Mouse (Mus musculus) heart, postnatal 36 days (tissue): ENCODE measurements around the gene Taar8b. TPM values are rescaled to one million over a fixed set of nuclear protein-coding genes. Genes with fewer than 3 reads are reported as not detected.
"Not testable (repeated sequence)": the region's sequence is repeated elsewhere in the genome, so short reads cannot be mapped to it uniquely, and the experiment has no call there.

Experiments used
- DNase-seq, 2 experiments: peaks; one replicate each; pipeline ENCODE4 v3.0.0; 2021 to 2022
- intact Hi-C: fragments of 180-260 bp; cut with DNase I; formaldehyde crosslinking; loops from one replicate; pipeline ENCODE4 v1.15.1; 2025
- total RNA-seq, 2 experiments: library from RNA; stranded (reverse); gene quantifications; 2 replicates each; pipeline ENCODE4 v1.2.3; 2021

Taar8b gene
- total RNA-seq: not detected

DNA sequence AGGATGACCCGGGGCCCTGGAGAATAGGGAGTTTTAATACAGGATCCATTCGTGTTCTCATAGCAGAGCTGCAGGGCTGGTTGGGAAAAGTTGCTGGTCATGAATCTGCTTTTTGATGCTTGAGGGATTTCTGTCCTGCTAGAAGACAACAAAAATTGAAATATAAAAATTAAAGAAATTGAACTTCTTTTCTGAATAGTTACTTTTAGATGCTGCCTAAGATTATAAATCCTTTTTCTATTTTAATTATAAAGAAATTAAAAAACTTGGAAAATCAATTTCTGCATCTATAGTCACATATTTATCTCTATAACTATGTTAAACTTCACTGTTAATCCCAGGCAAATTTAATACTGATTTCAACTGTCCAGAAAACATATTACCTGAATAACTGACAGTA lies at the start of gene Taar8b:
Gene Taar8b (minus strand): TSS at position 101 of the 400 bp plus-strand sequence.
- DNase-seq: no peak
- intact Hi-C loops: no loop called here

DNA sequence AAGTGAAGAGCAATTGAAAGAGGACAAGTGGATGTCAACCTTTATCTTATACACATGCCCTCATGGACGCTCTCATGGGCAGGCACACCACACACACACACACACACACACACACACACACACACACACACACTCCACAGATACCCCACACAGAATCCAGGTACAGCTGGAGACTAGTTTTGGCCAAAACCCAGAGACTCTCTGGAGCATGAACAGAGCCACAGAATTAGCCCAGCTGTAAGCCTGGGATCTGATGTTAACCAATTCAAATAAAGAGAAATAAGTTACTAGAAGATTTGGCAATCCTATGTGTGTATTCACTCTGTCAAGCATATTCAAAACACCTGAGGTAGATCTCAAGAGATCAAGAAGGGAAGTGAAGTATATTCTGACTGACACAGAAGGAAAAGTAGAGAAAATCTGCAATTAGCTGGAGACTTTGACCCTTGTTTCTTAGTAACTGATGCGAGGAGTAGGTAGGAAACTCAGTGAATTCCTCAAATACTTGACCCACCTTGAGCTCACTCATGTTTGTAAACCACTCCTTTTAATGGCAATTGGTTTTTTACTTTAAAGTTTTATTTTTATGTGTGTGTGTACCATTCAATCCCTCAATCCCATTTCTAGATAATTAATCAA lies 46.6 kb upstream of the Taar8b start:
- intact Hi-C loops: no loop called here
- DNase-seq: no peak

DNA sequence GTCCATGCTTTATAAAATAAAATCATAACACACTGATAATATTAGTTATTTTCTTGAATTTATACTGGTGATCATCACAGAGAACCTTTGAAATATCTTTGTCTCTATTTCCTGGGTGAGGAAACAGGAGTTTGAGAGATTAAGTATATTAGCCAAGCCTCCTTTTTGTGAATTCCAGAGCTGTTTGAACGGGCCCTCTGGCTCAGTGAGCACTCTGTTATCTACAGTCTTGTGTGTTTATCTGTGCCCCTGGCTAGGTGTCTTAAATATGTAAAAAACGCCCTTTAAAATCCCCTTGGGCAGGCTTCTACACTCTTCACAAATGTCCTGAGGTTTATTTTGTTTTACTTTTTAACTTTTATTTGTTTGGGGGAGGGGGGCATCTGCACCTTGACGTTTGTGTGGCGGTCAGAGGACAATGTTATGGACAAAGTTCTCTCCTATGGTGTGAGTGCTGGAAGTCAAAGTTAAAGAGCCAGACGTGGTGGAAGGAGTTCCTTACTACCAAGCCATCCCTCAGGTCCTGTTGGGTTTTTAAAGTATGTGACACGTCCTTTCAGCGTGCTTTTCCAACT lies 42.1 kb upstream of the Taar8b start:
- no peak for DNase-seq
- intact Hi-C loops: no loop called here

DNA sequence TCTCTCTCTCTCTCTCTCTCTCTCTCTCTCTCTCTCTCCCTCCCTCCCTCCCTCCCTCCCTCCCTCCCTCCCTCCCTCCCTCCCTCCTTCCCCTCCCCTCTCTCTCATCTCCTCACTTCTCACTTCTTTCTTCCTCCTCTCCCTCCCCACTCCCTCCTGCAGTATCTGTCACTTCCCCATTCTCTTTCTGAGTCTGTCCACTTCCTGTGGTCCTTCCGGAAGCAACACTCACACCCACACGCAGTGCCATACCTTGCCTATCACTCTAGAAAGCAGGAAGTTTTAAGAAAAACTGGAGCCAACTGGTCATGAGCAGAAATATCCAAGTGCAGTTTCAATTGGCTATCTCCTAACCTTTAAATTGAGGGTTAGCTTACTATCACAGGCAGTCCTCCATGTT lies 41.0 kb upstream of the Taar8b start:
- intact Hi-C loops: no loop called here
- DNase-seq: no peak

DNA sequence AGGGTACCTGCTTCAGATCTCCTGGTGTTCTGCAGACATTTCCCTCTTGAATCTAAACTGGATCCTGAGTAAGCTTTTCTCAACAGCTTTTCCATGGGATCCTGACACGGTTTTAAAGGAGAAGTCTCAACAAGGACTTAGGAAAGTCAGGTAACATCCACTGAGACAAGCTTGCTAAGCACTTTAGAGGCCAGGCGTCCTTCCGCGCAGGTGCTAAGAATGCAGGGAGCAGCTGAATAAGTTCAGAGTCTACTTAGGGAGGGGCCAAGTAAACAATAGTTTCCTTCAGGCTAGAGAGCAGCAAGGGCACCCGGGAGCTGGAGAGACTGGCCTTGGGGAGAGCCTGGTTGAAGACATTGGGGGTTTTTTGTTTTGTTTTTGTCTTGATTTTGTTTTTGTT lies 40.2 kb upstream of the Taar8b start:
- DNase-seq: no peak
- intact Hi-C loops: loop anchor here (1.0 kb wide), 1 partner anchor 16 kb away; no protein-coding TSS in a partner anchor

DNA sequence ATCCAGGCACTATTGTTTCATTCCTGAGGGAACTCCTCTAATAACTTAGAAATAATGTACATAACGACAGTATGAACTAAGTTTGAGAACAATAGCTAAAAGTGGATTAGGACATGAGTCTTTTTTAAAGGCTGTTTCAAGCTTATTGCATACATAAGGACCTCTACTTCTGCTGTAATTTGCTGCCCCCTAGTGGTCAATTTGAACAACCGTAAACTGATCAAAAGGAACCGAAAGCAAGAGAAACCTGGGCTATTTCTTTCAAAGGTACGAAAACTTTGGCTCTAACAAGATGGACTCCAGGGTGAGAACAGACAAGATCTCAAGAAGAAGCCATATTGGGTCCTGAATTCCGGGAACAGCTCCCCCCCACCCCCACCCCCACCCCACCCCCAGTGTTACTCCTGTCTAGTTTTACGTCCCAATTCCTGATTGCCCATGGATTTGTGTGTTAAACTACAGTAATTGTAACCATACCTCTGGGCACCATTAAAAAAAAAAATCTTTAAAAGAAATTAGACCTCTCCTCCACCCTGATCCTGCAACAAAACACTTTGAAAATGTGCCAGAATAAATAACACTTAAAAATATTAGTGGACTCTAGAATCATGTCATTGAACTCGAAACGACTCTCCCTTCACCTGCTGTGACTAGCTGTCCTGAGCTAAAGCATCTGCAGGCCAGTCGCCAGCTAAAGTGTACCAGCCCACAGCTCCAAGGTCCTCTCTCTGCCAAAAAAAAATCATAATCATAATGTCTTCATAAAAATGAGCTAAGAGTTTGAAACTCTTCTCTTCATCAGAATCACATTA lies 39.6 kb upstream of the Taar8b start:
- DNase-seq: peak; percentile 47 to 48
- intact Hi-C loops: loop anchor here (1.0 to 2.0 kb wide), 3 partner anchors 17 to 317 kb away; no protein-coding TSS in a partner anchor

DNA sequence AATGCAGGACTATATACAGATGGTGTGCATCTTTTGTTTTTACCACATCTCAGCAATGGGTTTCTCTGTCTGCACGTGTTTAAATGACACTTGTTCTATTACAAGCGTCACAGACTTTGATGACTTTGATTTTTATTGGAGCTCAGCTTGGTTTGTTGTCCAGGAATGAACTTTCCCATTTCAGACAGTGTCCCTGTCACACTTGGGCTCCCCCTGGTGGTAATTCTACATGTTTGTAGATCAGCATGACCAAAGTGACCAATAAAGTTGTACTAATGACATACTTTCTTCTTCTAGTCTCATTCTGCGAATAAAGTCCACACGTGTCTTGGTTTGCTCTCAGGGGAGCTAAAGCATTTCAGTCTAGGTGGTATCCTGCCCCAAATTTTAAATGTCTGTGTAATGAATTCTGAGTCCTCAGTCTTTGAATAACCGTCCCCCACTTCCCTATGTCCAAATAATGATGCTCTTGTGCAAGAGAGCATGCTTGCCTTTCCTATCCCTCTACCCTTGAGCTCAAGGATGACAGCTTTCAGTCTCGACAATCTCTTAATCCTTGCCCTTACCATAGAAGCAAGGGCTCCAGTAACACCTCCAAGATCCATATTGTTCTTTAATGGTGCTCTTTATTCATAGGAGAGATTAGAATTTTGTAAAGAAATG lies 19.2 kb upstream of the Taar8b start:
- intact Hi-C loops: loop anchor here (1.0 kb wide), 2 partner anchors 132 to 296 kb away; no protein-coding TSS in a partner anchor
- peak; percentile 17 to 19 for DNase-seq

DNA sequence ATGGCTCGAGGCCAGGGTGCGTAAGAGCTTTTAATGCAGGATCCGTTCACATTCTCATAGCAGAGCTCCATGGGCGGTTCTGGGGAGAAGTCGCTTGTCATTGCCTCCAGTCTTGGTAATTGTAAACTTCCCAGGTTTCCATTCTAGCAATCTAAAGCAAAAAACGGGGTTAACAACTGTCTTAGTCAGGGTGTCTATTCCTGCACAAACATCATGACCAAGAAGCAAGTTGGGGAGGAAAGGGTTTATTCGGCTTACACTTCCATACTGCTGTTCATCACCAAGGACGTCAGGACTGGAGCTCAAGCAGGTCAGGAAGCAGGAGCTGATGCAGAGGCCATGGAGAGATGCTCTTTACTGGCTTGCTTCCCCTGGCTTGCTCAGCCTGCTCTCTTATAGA lies 17.3 kb upstream of the Taar8b start, which contains the start of gene Taar9:
Gene Taar9 (minus strand): TSS at position 101 of the 400 bp plus-strand sequence.
- intact Hi-C loops: not testable (repeated sequence)

DNA sequence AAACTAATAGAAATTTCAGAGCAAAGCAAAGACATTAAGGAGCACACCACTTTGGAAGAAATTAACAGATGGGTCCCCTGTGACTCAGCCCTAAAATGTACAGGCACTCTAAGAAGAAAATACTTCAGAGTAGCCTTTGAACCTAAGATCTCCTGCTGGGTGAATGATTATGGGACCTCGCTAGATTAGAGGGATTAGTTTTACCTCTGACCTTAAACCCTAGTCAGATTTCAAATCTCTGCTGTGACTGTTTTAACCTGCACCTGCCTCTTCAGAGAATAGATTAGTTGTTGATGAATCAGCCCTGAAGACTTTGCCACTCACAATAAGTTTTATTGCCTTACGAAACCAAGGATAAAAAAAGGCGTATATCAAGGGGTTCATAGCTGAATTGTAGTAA lies 16.1 kb upstream of the Taar8b start:
- DNase-seq: no peak
- intact Hi-C loops: no loop called here

More for the DNA sequence above, 17.3 kb upstream of the Taar8b start, which contains the start of gene Taar9:
- DNase-seq: not testable (repeated sequence)

DNA sequence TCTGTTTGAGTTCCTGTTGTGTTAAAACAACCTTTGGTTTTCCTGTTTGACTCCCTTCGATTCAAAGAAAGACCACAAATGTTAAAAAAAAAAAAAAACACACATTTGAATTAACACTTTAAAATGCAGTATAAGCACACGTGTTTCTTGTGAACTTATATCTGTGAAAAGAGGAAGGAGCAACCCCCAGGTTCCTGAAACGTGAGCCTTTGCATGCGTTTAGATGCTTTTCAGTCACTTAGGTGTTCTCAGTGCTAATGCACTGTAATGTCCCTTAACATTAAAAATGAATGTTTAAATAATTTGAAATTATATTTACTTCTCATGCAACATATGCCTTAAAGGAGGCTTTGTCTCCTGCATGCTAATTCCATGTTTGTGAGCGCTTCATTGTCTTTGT lies 15.7 kb upstream of the Taar8b start:
- DNase-seq: no peak
- intact Hi-C loops: no loop called here

DNA sequence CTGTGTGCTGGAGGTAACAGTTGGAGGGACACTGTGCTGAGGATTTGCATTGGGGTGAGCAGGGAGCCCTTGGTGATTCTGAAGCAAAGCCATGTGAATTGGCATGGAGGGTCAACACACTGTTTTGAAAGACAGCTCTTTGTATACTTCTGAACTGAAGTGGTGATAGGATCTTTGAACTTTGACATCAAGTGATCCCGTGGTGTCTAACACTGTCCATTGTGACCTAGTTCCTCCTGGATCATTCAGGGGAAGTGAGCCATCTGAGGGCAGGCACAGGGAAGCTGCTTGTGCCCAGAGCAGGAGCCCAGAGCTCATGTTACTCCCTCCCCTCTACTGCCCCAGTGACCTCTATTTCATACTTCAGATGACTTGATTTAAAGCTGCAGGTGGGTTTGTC lies 11.2 kb upstream of the Taar8b start:
- intact Hi-C loops, DNase-seq: not testable (repeated sequence)

DNA sequence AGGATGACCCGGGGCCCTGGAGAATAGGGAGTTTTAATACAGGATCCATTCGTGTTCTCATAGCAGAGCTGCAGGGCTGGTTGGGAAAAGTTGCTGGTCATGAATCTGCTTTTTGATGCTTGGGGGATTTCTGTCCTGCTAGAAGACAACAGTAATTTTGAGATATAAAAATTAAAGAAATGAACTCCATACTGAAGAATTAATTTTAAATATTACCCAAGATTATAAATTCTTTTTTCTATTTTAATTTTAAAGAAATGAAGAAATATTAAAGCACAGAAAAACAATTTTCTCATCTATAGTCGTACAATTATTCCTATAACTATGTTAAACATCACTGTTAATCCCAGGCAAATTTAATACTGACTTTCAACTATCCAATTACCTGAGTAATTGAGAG lies 9.7 kb upstream of the Taar8b start, which contains the start of gene Taar8c:
Gene Taar8c (minus strand): TSS at position 101 of the 400 bp plus-strand sequence.
- DNase-seq, intact Hi-C loops: not testable (repeated sequence)

DNA sequence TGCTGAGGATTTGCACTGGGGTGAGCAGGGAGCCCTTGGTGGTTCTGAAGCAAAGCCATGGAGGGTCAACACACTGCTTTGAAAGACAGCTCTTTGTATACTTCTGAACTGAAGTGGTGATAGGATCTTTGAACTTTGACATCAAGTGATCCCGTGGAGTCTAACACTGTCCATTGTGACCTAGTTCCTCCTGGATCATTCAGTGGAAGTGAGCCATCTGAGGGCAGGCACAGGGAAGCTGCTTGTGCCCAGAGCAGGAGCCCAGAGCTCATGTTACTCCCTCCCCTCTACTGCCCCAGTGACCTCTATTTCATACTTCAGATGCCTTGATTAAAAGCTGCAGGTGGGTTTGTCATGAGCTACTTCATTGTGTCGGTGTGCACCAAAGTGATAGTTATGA lies 4.9 kb upstream of the Taar8b start:
- intact Hi-C loops, DNase-seq: not testable (repeated sequence)

DNA sequence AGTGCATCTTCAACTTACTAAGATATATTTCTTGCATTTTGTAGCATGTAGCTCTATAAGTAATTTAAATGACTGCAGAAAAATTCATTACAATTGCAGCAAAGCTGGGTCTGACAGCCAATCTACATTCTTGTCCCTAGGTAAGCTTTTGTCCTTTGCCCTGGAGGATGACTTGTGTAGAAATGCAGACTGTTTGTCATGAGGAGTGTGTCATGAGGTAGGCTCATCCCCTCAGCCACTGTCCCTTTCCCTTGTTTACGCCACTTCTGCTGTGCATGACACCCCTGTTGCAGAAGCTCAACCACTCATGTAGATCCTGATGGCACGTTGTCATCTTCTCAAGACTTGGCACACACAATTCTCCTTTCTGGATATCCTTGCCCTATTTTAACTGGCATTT lies 4.9 kb downstream of the Taar8b start:
- intact Hi-C loops: no loop called here
- no peak for DNase-seq

DNA sequence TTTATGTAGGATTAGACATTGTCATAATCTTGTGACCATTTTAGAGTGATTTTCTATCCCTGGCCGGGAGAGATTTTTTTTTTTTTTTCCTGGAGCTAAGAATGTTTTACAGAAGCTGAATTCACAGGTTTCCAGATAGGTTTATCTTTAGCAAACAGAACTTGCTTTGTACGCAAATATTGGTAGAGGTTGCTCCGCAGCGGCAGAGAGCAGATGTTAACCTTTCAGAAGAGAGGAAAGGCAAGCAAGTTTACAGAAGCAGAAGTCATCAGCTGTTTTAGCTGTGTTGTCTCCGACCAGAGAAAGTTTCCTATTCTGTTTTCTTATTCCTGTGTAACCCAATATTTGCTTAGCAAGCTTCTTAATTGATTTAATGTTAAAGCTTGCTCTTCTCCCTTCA lies 5.5 kb downstream of the Taar8b start:
- DNase-seq: no peak
- intact Hi-C loops: no loop called here

DNA sequence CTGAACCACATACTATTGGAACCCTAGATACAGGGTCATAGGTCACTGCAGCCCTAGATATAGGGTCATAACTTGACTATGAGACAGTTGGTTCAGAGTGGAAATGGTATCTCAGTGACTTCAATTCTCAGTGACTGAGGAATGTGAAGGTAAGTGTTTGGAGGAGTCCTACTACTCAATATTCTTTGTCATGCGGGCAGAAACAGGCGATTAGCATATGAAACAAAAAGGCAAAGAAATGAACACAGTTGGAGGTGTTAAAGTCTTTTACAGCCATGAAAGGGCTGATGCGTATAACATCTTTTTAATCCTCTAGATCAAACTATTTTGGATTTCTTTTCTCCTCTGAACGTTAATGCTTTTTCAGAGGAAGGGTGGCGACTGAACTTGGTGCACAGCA lies 6.2 kb downstream of the Taar8b start:
- DNase-seq: no peak
- intact Hi-C loops: no loop called here

DNA sequence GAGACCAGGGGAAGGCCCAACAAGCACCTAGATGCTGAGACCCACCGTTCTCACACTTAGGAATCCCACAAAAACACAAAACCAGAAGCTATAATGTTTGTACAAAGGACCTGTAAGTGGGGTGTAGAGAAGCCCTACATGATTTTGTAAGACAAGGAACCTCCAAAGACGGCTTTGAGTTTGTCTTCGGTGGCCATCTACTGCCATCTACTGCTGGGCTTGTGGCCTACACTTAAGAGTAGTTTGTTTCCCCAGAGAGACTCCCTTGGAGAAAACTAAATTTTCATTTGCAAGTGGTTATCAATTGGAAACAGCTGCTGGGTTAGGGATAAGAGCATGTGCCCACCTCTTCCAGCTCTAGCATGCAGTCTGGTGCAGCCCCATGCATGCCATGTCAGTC lies 11.9 kb downstream of the Taar8b start:
- DNase-seq: peak; percentile 31 to 33
- intact Hi-C loops: loop anchor here (1.0 to 2.0 kb wide), 2 partner anchors 101 to 267 kb away; no protein-coding TSS in a partner anchor

DNA sequence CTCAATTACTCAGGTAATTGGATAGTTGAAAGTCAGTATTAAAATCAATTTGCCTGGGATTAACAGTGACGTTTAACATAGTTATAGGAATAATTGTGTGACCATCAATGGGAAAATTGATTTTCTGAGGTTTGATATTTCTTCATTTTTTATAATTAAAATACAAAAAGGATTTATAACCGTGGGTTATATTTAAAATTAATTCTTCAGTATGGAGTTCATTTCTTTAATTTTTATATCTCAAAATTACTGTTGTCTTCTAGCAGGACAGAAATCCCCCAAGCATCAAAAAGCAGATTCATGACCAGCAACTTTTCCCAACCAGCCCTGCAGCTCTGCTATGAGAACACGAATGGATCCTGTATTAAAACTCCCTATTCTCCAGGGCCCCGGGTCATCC lies 15.9 kb downstream of the Taar8b start, which contains the start of gene Taar8a:
Gene Taar8a (plus strand): TSS at position 301 of the 400 bp plus-strand sequence.
- DNase-seq, intact Hi-C loops: not testable (repeated sequence)

DNA sequence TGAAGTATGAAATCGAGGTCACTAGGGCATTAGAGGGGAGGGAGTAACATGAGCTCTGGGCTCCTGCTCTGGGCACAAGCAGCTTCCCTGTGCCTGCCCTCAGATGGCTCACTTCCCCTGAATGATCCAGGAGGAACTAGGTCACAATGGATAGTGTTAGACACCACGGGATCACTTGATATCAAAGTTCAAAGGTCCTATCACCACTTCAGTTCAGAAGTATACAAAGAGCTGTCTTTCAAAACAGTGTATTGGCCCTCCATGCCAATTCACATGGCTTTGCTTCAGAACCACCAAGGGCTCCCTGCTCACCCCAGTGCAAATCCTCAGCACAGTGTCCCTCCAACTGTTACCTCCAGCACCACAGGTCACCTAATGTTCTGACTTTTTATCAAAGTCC lies 17.3 kb downstream of the Taar8b start:
- intact Hi-C loops, DNase-seq: not testable (repeated sequence)

DNA sequence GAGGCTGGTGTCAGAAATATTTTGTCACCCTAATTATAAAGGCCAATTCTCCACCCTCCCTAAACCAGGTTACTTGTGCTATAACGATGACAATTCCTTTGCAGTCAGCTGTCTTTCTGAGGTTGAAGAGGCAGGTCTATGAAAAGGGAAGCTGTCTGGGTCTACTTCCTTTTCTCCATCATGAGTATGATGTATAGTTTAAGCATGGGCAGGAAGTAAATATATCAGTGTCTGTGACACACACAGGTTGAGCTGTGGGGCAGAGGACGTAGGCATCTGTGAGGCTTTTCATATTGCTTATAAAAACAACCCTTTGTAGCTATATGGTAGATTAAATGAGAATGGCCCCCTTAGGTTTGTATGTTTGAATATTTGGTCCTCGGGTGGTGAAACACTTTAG lies 33.1 kb downstream of the Taar8b start:
- DNase-seq: no peak
- intact Hi-C loops: no loop called here

DNA sequence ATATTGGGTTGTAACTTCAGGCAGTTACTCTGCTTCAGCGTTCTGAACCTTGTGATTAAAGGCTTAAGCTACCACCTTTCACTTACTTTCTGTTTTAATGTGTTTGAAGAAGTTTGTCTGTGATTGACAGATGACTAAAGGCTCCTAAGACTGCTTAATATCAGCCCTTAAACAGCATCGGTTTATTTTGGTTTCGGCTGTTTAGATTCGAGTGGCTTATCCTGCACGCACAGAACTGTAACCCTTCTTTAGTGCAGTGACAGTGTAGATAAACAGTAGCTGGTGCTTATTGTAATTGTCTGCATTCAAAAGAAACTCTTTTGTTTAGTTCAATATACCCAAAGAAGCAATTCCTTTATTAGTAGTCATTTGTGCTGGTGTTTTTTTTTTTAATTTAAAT lies 40.1 kb downstream of the Taar8b start:
- intact Hi-C loops: no loop called here
- DNase-seq: no peak
